Mouse (Mus musculus): ENCODE results near the gene Ikbip.

DNA sequence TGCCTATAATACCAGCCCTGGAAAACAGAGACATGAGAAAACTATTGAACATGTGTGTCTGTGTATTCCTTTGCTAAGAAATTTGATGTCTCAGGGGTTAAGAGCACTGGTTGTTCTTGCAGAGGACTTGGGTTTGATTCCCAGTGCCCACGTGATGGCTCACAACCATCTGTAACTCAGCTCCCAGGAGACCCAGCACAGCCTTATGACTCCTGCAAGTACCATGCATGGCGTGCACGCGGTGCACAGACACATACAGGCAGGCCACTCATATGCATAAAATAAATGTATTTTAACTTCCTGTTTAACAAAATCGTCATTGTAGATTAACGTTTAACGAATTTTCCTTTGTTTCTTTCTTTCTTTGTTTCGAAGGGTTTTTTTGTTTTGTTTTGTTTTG lies 15.3 kb downstream of the Ikbip start:
- no peak for TF ChIP-seq EP300 (IDR thresholded peaks at IDR 0.05; ENCODE audit: low read depth)
- TF ChIP-seq CTCF (IDR thresholded peaks at IDR 0.05; ENCODE audit: low read depth) = no peak

Measured in heart, postnatal 0 days (tissue).